Comparison of ENCODE assay signal across 8 mouse cellular contexts in the genomic region with DNA sequence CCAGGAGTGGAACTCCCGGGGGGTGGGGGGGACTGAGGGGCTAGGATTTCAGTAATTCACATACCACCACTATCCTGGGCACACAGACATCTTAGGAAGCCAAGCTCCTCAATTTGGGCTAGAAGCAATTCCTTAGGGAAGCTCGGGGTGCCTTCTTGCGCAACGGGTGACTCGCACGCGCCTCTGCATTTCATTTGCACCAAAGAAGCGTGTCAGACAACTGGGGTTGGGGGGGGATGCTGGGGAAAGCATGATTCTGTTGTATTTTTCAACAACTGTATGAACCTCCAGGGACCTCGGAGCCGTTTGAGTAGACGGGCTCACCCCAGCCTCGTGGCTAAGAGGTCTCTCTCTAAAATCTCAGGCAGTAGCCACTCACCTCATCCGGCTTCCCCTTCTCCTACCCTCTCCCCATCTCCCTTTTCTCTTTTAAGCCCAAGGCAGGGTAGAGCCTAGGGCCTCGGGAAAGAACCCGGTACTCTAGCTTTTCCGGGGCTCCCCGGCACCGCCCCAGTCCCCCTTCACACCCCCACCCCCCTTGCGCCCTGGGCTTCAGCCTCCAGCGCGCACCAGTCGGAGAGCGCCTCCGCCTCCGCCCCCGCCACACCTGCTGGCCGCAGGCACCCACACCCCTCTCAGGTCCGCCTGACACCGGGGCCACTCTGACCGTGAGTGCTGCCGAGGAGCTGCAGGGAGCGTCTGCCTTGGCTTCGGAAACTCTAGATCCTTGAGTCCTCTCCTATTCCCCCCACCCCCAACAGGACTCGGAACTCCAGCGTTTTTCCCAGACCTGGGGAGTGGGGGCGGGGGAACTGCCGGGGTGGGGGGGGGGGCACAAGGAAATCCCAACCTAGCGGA. TPM values are rescaled to one million over a fixed set of nuclear protein-coding genes. Genes with fewer than 3 reads are reported as not detected.
DNase-seq lines count a peak whose midpoint lies in the region; ATAC-seq lines count a peak whose summit lies in the region.

No protein-coding gene starts in this region.

- peak overlapping the region; percentile 26 for H3K4me2 ChIP-seq in lung, embryonic 16.5 days (ENCODE audit: low read depth, low read length)
- H3K4me2 ChIP-seq in embryonic facial prominence, embryonic 15.5 days (replicated peaks), result peak overlapping the region; percentile 99
- H3K4me2 ChIP-seq in limb, embryonic 12.5 days, result peak overlapping the region; percentile 96
- H3K4me2 ChIP-seq in stomach, embryonic 14.5 days (replicated peaks; ENCODE audit: low read depth, low read length), result peak overlapping the region; percentile 99

- DNase-seq in lung, adult 18-20 months, result no peak
- DNase-seq in thymus, postnatal 0 days (ENCODE audit: low spot score), result no peak
- no peak for DNase-seq in gastrocnemius, postnatal 10 days
- no peak for DNase-seq in adrenal gland, postnatal 4 days (ENCODE audit: low spot score in 2 of 2)

- no peaks in the 10 kb centered on the region for H3K36me3 ChIP-seq in lung, embryonic 16.5 days (ENCODE audit: control insufficient read depth, insufficient read depth, low read length)
- H3K36me3 ChIP-seq in embryonic facial prominence, embryonic 15.5 days, result no peaks in the 10 kb centered on the region
- H3K36me3 ChIP-seq in limb, embryonic 12.5 days, result no peaks in the 10 kb centered on the region
- no peaks in the 10 kb centered on the region for H3K36me3 ChIP-seq in stomach, embryonic 14.5 days (ENCODE audit: control insufficient read depth, insufficient read depth, low read length)

- no peak overlapping the region for H3K9ac ChIP-seq in lung, embryonic 16.5 days (ENCODE audit: low read length)
- no peak overlapping the region for H3K9ac ChIP-seq in embryonic facial prominence, embryonic 15.5 days
- H3K9ac ChIP-seq in limb, embryonic 12.5 days (replicated peaks), result peak overlapping the region; percentile 35
- no peak overlapping the region for H3K9ac ChIP-seq in stomach, embryonic 14.5 days (replicated peaks; ENCODE audit: low read depth, low read length)

- no peak for ATAC-seq in lung, embryonic 16.5 days (ENCODE audit: low read depth)
- ATAC-seq in embryonic facial prominence, embryonic 15.5 days (ENCODE audit: insufficient number of reproducible peaks, low FRiP score, low TSS enrichment, low read depth), result no peak
- ATAC-seq in limb, embryonic 12.5 days (ENCODE audit: insufficient number of reproducible peaks, insufficient read depth, low FRiP score, low TSS enrichment, low read depth), result no peak
- no peak; the same call in 1 of the 2 replicates for ATAC-seq in stomach, embryonic 14.5 days (ENCODE audit: insufficient number of reproducible peaks, insufficient read depth, low FRiP score, low read depth)

- under 1% methylated on average over 36 of the region's 38 CpGs for WGBS in lung, embryonic 16.5 days
- under 1% methylated on average over 38 of the region's 38 CpGs for WGBS in embryonic facial prominence, embryonic 15.5 days
- under 1% methylated on average over 36 of the region's 38 CpGs for WGBS in limb, embryonic 12.5 days
- WGBS in stomach, embryonic 14.5 days, result 2% methylated on average over 38 of the region's 38 CpGs

- H3K9me3 ChIP-seq in lung, embryonic 16.5 days (ENCODE audit: control insufficient read depth, low read length), result no peaks in the 10 kb centered on the region
- H3K9me3 ChIP-seq in embryonic facial prominence, embryonic 15.5 days (replicated peaks), result no peaks in the 10 kb centered on the region
- H3K9me3 ChIP-seq in limb, embryonic 12.5 days, result no peaks in the 10 kb centered on the region
- H3K9me3 ChIP-seq in stomach, embryonic 14.5 days (ENCODE audit: control insufficient read depth, low read depth, low read length), result no peaks in the 10 kb centered on the region

- H3K27me3 ChIP-seq in lung, embryonic 16.5 days (ENCODE audit: control insufficient read depth, insufficient read depth, low read depth, low read length), result peaks cover 46% of the 10 kb centered on the region
- peaks cover 49% of the 10 kb centered on the region for H3K27me3 ChIP-seq in embryonic facial prominence, embryonic 15.5 days
- peaks cover 61% of the 10 kb centered on the region for H3K27me3 ChIP-seq in limb, embryonic 12.5 days
- H3K27me3 ChIP-seq in stomach, embryonic 14.5 days (ENCODE audit: control insufficient read depth, insufficient read depth, low read length), result peaks cover 22% of the 10 kb centered on the region

- no peak overlapping the region for H3K27ac ChIP-seq in lung, embryonic 16.5 days (ENCODE audit: low read length)
- H3K27ac ChIP-seq in embryonic facial prominence, embryonic 15.5 days (replicated peaks), result no peak overlapping the region
- no peak overlapping the region for H3K27ac ChIP-seq in limb, embryonic 12.5 days
- no peak overlapping the region for H3K27ac ChIP-seq in stomach, embryonic 14.5 days (ENCODE audit: low read length)

- peak overlapping the region; percentile 2; the same call in 1 of the 2 replicates for H3K4me3 ChIP-seq in lung, embryonic 16.5 days (ENCODE audit: low read length)
- peak overlapping the region; percentile 56 for H3K4me3 ChIP-seq in embryonic facial prominence, embryonic 15.5 days (replicated peaks)
- peak overlapping the region; percentile 54 for H3K4me3 ChIP-seq in limb, embryonic 12.5 days (replicated peaks)
- peak overlapping the region; percentile 48 for H3K4me3 ChIP-seq in stomach, embryonic 14.5 days (ENCODE audit: low read depth, low read length)

- peaks cover 9% of the 10 kb centered on the region for H3K4me1 ChIP-seq in lung, embryonic 16.5 days (replicated peaks; ENCODE audit: control insufficient read depth, insufficient read depth, low read length)
- H3K4me1 ChIP-seq in embryonic facial prominence, embryonic 15.5 days, result peaks cover 27% of the 10 kb centered on the region
- H3K4me1 ChIP-seq in limb, embryonic 12.5 days (replicated peaks), result peaks cover 18% of the 10 kb centered on the region
- H3K4me1 ChIP-seq in stomach, embryonic 14.5 days (ENCODE audit: control insufficient read depth, insufficient read depth, low read length), result peaks cover 5% of the 10 kb centered on the region; the same call in 1 of the 2 replicates

RNA-seq across cellular contexts. Expression of gene Grm8, which starts 1.5 kb away (rescaled TPM):
- 0.04 and 0.18 TPM in 2 replicates for polyA plus RNA-seq in lung, embryonic 16.5 days (2015; fragmentation: Nextera tagmentation; extraction: Ambion mirVana)
- 1.9 and 2.8 TPM in 2 replicates for polyA plus RNA-seq in embryonic facial prominence, embryonic 15.5 days (2015; fragmentation: Nextera tagmentation; extraction: Ambion mirVana)
- 0.64 and 1.3 TPM in 2 replicates for polyA plus RNA-seq in limb, embryonic 12.5 days (2016; fragmentation: Nextera tagmentation; extraction: Ambion mirVana)
- 2.1 and 3.1 TPM in 2 replicates for polyA plus RNA-seq in stomach, embryonic 14.5 days (2014; fragmentation: Nextera tagmentation; extraction: Ambion mirVana)
- 0.75 and 0.84 TPM in 2 replicates for polyA plus RNA-seq in thymus, postnatal 0 days (2015; fragmentation: Nextera tagmentation; extraction: Ambion mirVana)
- total RNA-seq in gastrocnemius, postnatal 10 days (2021), result under 1 TPM; 0.38 to 0.45 TPM
- 1 to 10 TPM; 1.7 to 2.0 TPM for total RNA-seq in adrenal gland, postnatal 4 days (2021)

Comparison
In these comparisons a context has a peak if more than half of its experiments do, and no peak if none do; other contexts are left out.
1. H3K4me2 ChIP-seq: peak in every context shown above with its lines; median percentile 99 in embryonic facial prominence, embryonic 15.5 days; 99 in stomach, embryonic 14.5 days; 96 in limb, embryonic 12.5 days; 26 in lung, embryonic 16.5 days.
2. H3K4me3 ChIP-seq: peak in every context shown above with its lines; median percentile 56 in embryonic facial prominence, embryonic 15.5 days; 54 in limb, embryonic 12.5 days; 48 in stomach, embryonic 14.5 days; 2 in lung, embryonic 16.5 days.